Mouse (Mus musculus) heart, postnatal 0 days (tissue): ENCODE results near the gene Pafah1b1.

Experiments
- CTCF ChIP-seq: IDR thresholded peaks from 2 replicates; pipeline ENCODE4 v1.5.1; 2016; ENCODE audit warnings: antibody characterized with exemption, control low read depth, low read depth
- EP300 ChIP-seq: IDR thresholded peaks from 2 replicates; pipeline ENCODE4 v1.6.1; 2016; ENCODE audit warnings: antibody characterized with exemption, low read depth

DNA sequence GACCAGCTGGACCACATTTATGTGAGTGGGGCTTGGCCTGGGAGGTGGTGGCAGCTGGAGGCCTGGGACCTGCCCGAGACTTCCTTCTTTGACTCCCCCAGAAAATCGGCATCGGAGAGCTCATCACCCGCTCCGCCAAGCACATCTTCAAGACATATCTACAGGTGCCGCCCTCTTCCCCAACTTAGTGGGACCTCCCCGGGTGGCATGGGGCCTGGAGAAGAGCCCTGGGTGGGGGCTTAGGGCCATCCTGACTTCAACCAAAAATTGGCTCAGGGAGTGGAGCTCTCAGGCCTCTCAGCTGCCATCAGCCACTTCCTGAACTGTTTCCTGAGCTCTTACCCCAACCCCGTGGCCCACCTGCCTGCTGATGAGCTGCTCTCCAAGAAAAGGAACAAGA is 59.6 kb downstream of the Pafah1b1 start:
- TF ChIP-seq EP300: no peak
- no peak for TF ChIP-seq CTCF
